Mouse (Mus musculus) left cerebral cortex, adult 9 months (tissue): ENCODE measurements around the gene B4galnt3.
"Not testable (repeated sequence)": the region's sequence is repeated elsewhere in the genome, so short reads cannot be mapped to it uniquely, and the experiment has no call there.

Experiments
- DNase-seq, 2 experiments: peaks; one replicate each; pipeline ENCODE4 v3.0.0; 2022; ENCODE audit warnings: low spot score in 2 of 2

Gene B4galnt3

DNA sequence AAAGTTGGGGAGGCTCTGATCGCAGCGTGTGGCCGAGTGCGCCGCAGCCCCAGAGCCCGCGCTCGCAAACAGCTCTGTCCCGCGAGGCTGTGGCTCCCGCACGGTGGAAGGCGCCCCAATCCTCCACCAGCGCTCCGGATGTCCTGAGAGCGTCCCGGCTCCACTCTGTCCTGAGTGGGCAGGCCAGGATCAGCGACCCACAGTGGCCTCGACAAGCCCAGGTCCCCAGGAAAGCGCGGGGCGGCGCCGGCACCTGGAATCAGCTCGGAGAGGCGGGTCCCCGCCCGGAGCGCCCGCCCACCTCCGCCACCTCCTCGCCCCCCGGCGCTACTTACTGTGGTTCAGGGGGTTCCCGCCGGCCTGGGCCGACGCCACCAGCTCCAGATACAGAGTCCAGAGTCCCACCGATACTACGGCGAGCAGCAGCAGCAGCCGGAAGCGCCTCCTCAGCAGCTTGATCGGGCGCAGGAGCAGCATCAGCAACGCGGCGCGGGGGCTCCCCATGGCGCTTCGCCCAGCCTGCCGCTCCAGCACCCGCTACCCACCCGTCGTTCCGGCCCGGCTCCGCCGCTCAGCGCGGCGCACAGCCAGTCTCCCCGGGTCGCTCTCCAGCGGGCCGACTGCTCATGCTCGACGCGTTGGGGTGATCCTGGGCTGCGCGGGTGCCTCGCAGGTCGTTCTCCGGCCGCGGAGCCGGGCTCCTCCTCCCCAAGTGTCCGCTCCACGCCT, at the start of gene B4galnt3, which contains the start of gene D330020A13Rik:
B4galnt3 (minus strand) TSS at position 504 of the 729 bp plus-strand sequence.
D330020A13Rik (plus strand) TSS at position 309 of the 729 bp plus-strand sequence.
- DNase-seq: peak in 1 of 2 experiments; percentile 31

GRCm38 (mm10) chr6:120343992-120344391, 49.6 kb upstream of the B4galnt3 start:
- no peak for DNase-seq

- DNase-seq: no peak
Measured at GRCm38 (mm10) chr6:120332351-120332750, 38.0 kb upstream of the B4galnt3 start.

GRCm38 (mm10) chr6:120324295-120324927, 30.1 kb upstream of the B4galnt3 start:
- peak in 1 of 2 experiments; percentile 64 for DNase-seq

- no peak for DNase-seq
Measured at GRCm38 (mm10) chr6:120320369-120320768, 26.0 kb upstream of the B4galnt3 start.

DNA sequence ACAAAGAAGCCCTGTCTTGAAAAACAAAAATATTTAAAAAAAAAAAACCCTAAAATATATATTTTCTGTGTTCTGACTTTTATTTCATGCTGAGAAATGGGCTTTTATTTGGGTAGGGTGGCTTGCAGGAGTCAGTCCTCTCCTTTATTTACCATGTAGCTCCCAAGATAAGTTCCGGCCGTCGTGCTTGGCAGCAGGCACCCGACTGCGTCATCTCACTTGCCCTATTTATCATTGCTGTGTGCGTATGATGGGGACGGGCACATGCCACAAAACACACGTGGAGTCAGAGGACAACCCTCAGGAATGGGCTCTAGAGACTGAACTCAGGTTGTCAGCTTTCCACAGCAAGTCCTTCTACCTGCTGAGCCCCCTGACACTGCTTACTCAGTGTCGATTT, 24.8 kb upstream of the B4galnt3 start:
- no peak for DNase-seq

GRCm38 (mm10) chr6:120318303-120318940, 24.1 kb upstream of the B4galnt3 start:
- DNase-seq: no peak

- no peak for DNase-seq
Measured at GRCm38 (mm10) chr6:120312443-120312842, 18.1 kb upstream of the B4galnt3 start.

GRCm38 (mm10) chr6:120309787-120310186, 15.4 kb upstream of the B4galnt3 start:
- DNase-seq: no peak

GRCm38 (mm10) chr6:120309338-120309737, 15.0 kb upstream of the B4galnt3 start:
- no peak for DNase-seq

- DNase-seq: no peak
Measured at GRCm38 (mm10) chr6:120306859-120307594, 12.7 kb upstream of the B4galnt3 start.

GRCm38 (mm10) chr6:120302755-120303316, 8.5 kb upstream of the B4galnt3 start:
- DNase-seq: no peak

DNA sequence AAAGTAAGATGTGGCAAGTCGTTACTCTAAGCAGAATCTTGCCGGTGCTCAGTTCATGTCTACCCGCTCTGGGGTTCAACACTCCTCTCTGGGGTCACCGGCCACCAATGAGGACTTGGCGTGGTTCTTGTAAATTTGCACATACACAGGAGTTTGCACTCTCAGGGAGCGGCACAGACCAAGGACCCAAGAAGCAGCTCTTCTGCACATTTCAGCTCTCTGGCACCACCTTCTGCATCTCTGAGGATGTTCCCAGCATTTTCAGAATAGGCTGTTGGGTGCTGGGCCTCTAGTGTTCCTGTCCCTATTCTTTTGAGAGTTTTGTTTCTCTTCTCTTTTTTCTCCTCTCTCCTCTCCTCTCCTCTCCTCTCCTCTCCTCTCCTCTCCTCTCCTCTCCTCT, 6.8 kb upstream of the B4galnt3 start:
- DNase-seq: peak in 1 of 2 experiments; percentile 60

DNA sequence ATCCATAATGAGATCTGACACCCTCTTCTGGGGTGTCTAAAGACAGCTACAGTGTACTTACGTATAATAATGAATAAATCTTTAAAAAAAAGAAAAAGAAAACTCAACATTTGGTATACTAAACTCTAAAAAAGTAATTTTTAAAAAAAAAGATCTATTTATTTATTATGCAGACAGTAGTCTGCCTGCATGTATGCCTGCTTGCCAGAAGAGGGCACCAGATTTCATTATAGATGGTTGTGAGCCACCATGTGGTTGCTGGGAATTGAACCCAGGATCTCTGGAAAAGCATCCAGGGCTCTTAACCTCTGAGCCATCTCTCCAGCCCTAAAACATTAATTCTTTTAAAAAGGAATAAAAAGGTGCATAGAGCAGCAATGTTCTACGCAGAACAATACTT, 2.2 kb upstream of the B4galnt3 start:
- not testable (repeated sequence) for DNase-seq

DNA sequence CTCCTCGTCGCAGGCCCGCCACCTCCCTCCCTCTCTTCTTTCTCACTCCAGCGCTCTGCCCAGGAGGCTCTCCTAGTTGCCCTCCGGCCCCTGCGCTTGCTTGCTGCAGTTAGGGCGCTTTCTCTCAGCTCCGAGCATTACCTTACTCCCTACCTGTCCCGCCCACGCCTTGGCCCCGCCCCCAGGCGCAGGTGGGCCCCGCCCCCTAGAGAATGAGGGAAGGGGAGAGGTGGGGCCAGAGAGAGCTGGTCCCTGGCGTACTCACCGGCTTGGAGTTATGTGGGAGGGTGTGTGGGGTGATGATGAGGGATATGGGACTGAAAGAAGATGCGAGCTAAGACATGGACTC, 400 bp upstream of the B4galnt3 start:
- DNase-seq: peak; percentile 9 to 31

GRCm38 (mm10) chr6:120291396-120292009, 2.9 kb downstream of the B4galnt3 start:
- DNase-seq: no peak

DNA sequence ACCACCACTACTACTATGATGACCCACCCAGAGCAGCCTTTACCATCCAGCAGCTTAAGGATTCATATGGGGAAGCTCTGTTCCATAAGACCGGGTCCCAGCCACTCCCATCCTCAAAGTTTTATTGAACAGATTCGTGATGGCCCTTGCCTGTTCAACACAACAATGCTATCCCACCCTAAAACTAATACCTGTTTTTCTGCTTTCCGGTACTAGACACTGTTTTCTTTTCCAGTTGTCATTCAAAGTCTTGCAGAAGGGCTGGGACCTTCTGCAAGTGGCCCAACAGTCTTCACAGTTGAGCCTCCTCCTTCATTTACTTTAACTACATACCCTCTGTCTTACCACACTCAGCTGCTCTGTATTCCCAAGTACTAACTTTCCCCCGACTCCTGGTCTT, 4.9 kb downstream of the B4galnt3 start:
- no peak for DNase-seq

DNA sequence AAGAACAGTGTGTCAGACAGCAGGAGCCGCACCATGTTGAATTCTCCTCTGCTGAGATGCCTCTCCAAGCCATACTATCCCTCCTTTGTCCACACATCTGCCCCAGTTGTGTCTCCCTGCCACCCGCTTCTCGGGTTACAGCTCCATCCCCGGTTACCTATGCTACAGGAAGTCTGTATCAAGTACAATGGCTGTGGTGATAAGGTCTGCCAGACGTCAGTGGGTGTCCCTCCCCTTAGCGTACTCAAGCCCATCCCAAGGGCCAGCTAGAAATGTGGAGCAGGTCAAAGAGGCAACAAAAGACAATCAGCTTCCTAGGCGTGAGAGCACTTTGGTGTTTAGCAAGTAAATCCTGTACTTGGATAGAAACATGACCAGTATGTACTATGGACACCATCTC, 5.8 kb downstream of the B4galnt3 start:
- no peak for DNase-seq

GRCm38 (mm10) chr6:120287279-120287678, 7.1 kb downstream of the B4galnt3 start:
- no peak for DNase-seq

DNA sequence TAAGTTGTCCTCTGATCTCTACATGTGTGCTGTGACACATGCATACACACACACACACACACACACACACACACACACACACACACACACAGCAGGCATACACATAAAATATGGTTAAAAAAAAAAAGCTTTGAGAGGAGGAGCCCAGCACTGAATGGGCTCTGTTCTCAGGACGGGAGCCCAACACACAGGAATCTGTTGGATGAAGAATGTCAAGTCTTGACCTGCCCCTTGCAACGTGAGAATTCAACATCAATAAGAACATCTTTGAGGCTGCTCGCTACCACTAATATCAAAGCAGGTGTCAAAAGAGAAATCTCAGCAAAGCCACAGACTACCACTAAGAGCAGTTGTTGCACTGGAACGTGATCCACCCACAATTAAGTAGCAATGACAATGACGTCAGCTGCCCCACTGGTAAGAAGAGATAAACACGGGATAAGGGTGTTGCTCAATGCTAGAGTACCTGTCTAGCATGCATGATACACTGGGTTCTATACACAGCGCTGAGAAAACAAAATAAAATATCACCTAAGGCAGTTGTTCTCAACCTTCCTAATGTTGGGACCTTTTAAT, 17.4 kb downstream of the B4galnt3 start:
- DNase-seq: no peak

DNA sequence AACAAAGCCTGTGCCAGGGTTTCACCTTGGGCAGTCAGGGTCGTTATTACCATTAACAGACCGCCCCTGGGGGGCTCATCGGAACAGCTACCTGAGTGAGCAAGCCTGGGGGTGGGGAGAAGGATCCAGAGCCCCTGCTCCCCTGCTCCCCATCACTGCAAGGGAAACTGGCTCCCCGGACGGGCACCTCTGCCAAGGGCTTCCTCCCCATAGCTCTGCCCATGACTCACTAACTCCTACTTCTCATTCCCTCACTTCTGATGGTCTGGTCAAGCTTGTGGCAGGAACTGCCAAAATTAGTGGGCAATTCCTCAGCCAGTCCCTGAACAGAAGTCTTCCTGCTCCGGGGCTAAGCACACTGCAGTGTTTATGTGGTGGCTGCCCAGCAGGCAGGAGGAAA, 19.1 kb downstream of the B4galnt3 start:
- DNase-seq: no peak
